Mouse (Mus musculus) heart, embryonic 10.5 days (tissue): ENCODE results near the gene Noxred1. TPM values are rescaled to one million over a fixed set of nuclear protein-coding genes. Genes with fewer than 3 reads are reported as not detected.
"Not testable (repeated sequence)": the region's sequence is repeated elsewhere in the genome, so short reads cannot be mapped to it uniquely, and the experiment has no call there.

ENCODE experiments used
- DNase-seq: peaks from one replicate; pipeline ENCODE4 v3.0.0-alpha.2; 2017; ENCODE audit warnings: low spot score
- H3K27ac ChIP-seq: fragments of 300-500 bp; sonication (generic); 2 replicates; pipeline ENCODE4 v1.5.1; 2016; ENCODE audit warnings: mild to moderate bottlenecking
- H3K27me3 ChIP-seq: fragments of 300-500 bp; sonication (generic); 2 replicates; pipeline ENCODE4 v1.6.1; 2016; ENCODE audit warnings: mild to moderate bottlenecking; ENCODE audit not compliant: poor library complexity, insufficient read depth, severe bottlenecking
- H3K36me3 ChIP-seq: fragments of 300-500 bp; sonication (generic); 2 replicates; pipeline ENCODE4 v1.6.1; 2016; ENCODE audit warnings: mild to moderate bottlenecking, moderate library complexity
- H3K4me1 ChIP-seq: fragments of 300-500 bp; sonication (generic); 2 replicates; pipeline ENCODE4 v1.6.1; 2016; ENCODE audit warnings: mild to moderate bottlenecking
- H3K4me3 ChIP-seq: fragments of 300-500 bp; sonication (generic); 2 replicates; pipeline ENCODE4 v1.5.1; 2016; ENCODE audit warnings: mild to moderate bottlenecking, moderate library complexity
- H3K9me3 ChIP-seq: fragments of 300-500 bp; sonication (generic); 2 replicates; pipeline ENCODE4 v1.6.1; 2016; ENCODE audit warnings: mild to moderate bottlenecking, moderate library complexity
- WGBS: fragments of 180-500 bp; shearing (Covaris S2); methylation state at CpG from one replicate; pipeline ENCODE4 v1.1.7; 2016; 5-methylcytosine and 5-hydroxymethylcytosine counted together
- polyA plus RNA-seq: library from polyadenylated mRNA; unstranded; fragments of >200 nt; fragmentation: Nextera tagmentation; extraction: Ambion mirVana; gene quantifications from 2 replicates; pipeline ENCODE4 v1.2.1, GENCODE M21; 2016

Gene Noxred1
- polyA plus RNA-seq, 1 experiment from 2014 or later = 0.80 TPM

DNA sequence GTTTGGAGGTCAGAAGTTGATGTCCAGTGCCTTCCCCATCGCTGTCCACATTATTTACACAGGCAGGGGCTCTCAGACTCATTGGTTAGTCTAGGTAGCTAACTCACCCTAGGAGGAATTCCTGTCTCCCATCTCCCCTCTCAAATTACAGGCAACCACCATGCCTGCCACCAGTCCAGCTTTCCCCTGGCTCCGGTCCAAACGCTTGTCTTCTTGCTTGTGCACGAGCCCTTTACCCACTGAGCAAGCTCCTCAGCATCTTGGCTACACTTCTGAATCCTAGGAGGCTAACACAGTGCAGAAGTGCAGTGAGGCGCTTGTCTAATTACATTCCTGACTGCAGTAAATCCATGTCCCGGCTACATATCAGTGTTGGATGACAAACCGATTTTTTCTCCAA is 19.2 kb downstream of the Noxred1 start:
- Histone ChIP-seq H3K4me1 (peaks cover 3% of the 10 kb centered on the region; the same call in 1 of the 2 replicates), H3K27me3 (no peaks in the 10 kb centered on the region), H3K4me3 (no peak overlapping the region), H3K36me3 (no peaks in the 10 kb centered on the region), H3K9me3 (no peaks in the 10 kb centered on the region), H3K27ac (no peak overlapping the region)
- WGBS = 74% methylated on average over 7 of the region's 7 CpGs
- no peak for DNase-seq

DNA sequence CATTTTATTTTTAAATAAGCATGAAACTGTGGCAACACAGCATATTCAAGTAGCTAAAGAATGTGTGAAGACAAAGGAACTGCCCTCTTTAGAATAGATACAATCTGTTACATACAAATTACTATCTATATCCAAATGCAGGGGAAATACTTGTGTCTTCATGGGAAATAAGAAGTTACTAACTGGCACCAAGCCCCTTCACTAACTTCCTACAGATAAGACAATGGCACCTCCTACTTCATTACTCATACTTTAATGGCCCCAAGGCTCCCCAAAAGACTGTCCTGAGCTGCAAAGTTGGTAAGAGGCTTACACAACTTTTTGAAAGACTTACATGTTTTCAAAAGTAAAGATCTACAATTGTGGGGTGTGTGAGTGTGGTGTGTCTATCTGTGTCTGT is 20.9 kb downstream of the Noxred1 start:
- H3K27me3 ChIP-seq = no peaks in the 10 kb centered on the region
- DNase-seq = no peak
- no peaks in the 10 kb centered on the region for H3K36me3 ChIP-seq
- H3K9me3 ChIP-seq = no peaks in the 10 kb centered on the region
- no peak overlapping the region for H3K27ac ChIP-seq
- H3K4me3 ChIP-seq = no peak overlapping the region
- peaks cover 3% of the 10 kb centered on the region; the same call in 1 of the 2 replicates for H3K4me1 ChIP-seq

DNA sequence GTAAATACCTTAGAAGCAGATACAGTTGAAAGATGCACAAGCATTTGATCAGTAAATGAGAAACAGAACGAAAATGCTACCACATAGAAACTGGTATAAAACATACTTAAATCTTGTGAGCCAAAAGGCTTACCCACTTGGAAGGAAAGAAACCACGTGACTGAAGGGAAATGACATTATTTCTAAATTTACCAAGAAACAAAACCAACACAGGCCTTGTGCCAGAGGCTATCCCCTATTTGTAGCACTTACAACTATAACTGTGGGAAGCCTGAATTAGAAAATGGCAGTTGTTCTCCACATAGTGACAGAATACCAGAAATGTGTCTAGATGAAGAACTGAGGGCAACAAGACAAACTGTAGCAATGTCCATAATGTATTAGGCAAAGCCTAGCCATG is 22.5 kb downstream of the Noxred1 start:
- Histone ChIP-seq H3K27ac (no peak overlapping the region), H3K27me3 (no peaks in the 10 kb centered on the region), H3K9me3 (no peaks in the 10 kb centered on the region), H3K36me3 (no peaks in the 10 kb centered on the region), H3K4me1 (peaks cover 3% of the 10 kb centered on the region; the same call in 1 of the 2 replicates), H3K4me3 (no peak overlapping the region)
- WGBS = 66% methylated on average over 2 of the region's 2 CpGs
- DNase-seq = no peak

DNA sequence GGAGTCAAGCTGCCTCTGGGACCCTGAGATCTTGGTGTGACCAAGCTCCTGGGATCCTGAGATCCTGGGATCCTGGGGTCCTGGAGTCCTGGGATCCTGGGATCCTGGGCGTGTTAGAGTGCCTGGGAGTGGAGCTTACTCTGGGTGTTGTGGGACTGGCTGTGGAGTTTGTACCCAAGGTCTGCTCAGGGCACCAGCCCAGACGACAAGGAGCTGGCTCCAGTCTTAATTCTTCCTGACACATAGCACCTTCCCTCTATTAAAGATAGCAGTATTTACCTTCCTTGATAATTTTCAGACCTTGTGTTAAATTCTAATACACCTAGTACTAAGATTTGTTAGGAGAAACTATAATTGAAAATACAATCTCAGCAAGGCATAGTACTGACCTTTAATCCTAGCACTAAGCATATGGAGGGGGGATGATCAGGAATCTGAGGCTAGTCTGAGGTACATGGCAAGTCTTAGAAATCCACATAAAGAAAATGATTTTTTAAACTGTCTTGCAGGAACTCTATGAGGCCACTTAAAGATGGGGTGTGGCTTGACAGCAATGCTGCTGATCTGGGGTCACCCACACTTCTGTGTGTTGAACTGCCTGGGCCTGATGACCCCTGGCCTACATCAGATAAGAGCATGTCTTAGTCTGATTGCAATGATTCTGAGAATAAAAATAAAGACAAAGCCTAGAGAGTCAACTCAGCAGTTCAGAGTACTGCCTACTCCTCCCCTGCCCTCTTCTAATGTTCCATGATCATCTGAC is 25.5 kb downstream of the Noxred1 start:
- Histone ChIP-seq H3K27me3 (no peaks in the 10 kb centered on the region), H3K27ac (no peak overlapping the region), H3K9me3 (no peaks in the 10 kb centered on the region), H3K4me1 (no peaks in the 10 kb centered on the region), H3K36me3 (no peaks in the 10 kb centered on the region), H3K4me3 (no peak overlapping the region)
- DNase-seq = no peak
- WGBS = 56% methylated on average over 2 of the region's 2 CpGs

DNA sequence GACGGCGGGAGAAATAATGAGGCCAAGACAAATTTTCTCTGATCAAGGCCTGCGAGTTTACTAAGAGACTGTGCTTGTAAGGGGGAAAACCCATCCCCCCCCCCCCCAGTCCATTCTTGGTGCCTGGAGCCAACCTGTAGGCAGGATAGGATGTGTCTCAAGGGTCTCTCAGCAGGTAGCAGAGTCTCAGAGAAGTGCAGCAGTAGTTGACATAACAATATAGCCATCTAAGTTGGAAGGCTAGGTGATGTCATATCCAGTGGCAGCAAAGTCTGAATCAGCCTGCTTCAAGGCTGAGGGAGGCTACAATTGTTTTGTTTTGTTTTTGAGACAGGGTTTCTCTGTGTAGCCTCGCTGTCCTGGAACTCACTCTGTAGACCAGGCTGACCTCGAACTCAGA is 32.7 kb downstream of the Noxred1 start:
- H3K4me1 ChIP-seq, DNase-seq, H3K4me3 ChIP-seq, H3K27ac ChIP-seq, H3K9me3 ChIP-seq, H3K27me3 ChIP-seq, H3K36me3 ChIP-seq: not testable (repeated sequence)
- WGBS = 84% methylated on average over 5 of the region's 5 CpGs

DNA sequence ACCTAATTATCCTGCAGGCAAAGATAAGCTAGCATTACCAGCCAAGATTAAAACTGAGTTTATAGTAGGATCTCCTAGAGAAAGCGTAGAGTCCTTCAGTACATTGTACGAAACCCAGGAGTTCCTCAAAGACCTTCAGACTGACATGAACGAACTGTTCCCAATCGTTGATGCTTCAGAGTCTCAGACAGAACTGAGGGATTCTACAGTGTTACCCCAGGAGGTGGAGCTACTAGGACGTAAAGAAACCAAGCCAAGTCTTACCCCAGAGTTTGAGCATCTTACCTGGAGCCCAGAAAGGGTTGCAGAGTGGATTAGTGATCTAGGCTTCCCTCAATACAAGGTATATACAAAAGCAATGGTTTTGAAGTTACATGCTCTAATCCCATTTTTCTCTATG is 36.8 kb downstream of the Noxred1 start:
- no peak overlapping the region for H3K4me3 ChIP-seq

DNA sequence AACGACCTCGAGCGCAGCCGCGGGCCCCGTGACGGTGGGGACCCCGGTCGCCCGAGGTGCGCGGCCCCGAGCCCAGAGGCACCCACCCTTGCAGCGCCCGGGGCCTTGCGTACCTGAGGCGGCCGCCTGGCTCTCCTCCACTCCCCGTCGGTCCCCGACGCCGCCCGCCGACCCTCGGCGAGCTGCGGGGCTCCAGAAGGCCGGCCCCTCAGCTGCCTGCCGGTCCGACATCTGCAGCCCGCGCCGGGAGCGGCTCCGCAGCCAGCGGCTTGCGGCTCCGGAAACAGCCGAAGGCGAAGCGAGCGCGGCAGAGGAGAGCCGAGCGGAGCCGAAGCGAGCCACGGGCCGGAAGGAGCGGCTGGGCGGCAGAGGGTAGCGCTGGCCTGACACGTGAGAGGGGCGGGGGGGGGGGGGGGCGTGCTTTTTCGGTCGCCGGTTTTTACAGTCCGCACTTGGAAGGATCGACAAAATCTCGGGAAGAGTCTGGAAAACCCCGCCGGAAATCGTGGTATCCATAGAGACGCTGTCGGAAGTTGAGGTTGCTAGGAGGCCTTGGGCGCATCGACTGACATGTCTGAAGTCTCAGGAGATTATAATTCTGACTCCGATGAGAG is 38.5 kb downstream of the Noxred1 start, which contains the start of gene Tmed8:
Gene Tmed8 (minus strand): TSS at position 482 of the 614 bp plus-strand sequence.
- peak within 1 kb of the TSS; percentile 91 for H3K27ac ChIP-seq
- H3K9me3 ChIP-seq = no peaks in the 10 kb centered on the region
- H3K36me3 ChIP-seq = no peaks in the 10 kb centered on the region
- H3K4me1 ChIP-seq = peaks cover 5% of the 10 kb centered on the region; the same call in 1 of the 2 replicates
- DNase-seq = peak; percentile 92
- under 1% methylated on average over 69 of the region's 70 CpGs for WGBS
- no peaks in the 10 kb centered on the region for H3K27me3 ChIP-seq
- H3K4me3 ChIP-seq = peak within 1 kb of the TSS; percentile 95

More for the DNA sequence above, 36.8 kb downstream of the Noxred1 start:
- no peak for DNase-seq
- H3K4me1 ChIP-seq = peaks cover 5% of the 10 kb centered on the region; the same call in 1 of the 2 replicates
- H3K27me3 ChIP-seq = no peaks in the 10 kb centered on the region
- no peaks in the 10 kb centered on the region for H3K36me3 ChIP-seq
- WGBS = 62% methylated on average over 5 of the region's 5 CpGs
- no peaks in the 10 kb centered on the region for H3K9me3 ChIP-seq
- H3K27ac ChIP-seq = no peak overlapping the region

DNA sequence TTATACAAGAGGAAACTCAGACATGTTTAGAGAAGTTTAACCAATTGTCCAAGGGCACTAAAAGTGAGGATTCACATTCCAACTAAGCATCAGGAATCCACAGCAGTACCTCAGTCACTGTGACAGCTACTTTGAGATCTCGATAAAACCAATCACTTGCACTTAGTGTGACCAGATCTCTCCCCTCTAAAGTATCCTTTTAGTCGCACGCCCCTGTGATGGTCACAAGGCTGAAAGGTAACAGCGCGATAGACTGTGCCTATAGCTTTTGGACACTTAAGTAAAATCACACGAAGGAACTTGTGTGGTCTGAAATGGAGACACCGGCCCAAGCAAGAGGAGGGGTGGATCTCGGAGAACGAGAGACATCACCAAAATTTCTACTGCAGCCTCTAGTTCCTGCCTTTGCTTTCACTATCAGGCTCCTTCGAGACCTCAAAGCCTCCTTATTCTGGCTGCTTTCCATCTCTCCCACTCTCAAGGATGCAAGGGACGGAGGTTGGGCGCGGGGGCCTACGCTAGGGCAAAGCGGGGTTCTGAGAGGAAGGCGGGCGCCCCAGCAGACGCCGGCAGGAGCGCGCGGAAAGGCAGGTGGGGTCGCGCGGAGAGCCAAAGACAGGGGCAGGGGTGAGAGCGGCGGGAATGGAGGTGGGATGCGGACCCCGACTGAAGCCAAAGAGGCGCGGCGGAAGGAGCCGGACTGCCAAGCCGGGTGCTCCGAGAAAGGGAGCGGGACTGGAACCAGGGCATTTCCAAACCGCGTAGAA is 39.1 kb downstream of the Noxred1 start, which contains the start of gene Samd15:
Gene Samd15 (plus strand): TSS at position 518 of the 767 bp plus-strand sequence.
- Histone ChIP-seq H3K36me3 (no peaks in the 10 kb centered on the region), H3K27ac (peak within 1 kb of the TSS; percentile 91), H3K27me3 (no peaks in the 10 kb centered on the region), H3K4me1 (peaks cover 5% of the 10 kb centered on the region; the same call in 1 of the 2 replicates), H3K9me3 (no peaks in the 10 kb centered on the region), H3K4me3 (peak within 1 kb of the TSS; percentile 95)
- under 1% methylated on average over 38 of the region's 38 CpGs for WGBS
- DNase-seq = no peak

DNA sequence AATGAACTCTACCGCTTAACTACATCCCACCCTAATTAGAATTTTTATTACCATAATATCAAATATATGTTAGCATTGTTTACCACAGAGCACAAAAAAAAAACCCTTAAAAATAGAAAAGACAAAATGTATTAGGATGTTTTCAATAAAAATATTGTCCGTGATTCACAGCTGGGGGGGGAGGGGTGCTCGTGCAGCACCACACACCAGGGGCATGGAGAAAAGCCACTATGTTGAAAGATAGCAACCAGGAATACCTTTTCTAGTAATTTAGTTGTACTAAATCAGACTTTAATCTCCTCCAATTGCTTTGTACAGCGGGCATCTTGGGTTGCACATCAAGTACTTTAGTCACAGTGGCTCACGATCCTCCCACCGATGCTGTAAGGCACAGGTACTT is 39.7 kb downstream of the Noxred1 start:
- 68% methylated on average over 6 of the region's 6 CpGs for WGBS
- H3K4me3 ChIP-seq = peak overlapping the region; percentile 95
- no peaks in the 10 kb centered on the region for H3K9me3 ChIP-seq
- peaks cover 5% of the 10 kb centered on the region; the same call in 1 of the 2 replicates for H3K4me1 ChIP-seq
- DNase-seq = no peak
- H3K27me3 ChIP-seq = no peaks in the 10 kb centered on the region
- H3K27ac ChIP-seq = no peak overlapping the region
- no peaks in the 10 kb centered on the region for H3K36me3 ChIP-seq

DNA sequence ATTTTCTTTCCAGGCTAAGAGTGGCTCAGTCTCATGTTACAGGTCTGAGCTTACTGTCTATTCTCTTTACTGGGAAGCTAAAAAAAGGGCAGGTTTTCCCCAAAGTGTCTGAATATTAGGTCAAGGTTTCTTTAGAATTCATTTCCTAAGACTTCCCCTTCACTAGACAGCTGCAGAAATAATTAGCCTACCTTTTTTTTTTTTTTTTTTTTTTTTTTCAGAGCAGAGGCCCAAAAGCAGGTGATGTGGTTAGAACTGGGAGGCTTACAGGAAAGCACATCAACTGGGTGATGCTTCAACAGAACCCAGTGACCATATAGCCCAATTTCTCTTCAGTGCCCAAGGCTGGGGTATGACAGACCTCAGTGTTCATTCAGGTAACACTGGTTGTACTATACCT is 42.2 kb downstream of the Noxred1 start:
- H3K4me3 ChIP-seq = no peak overlapping the region
- peaks cover 5% of the 10 kb centered on the region; the same call in 1 of the 2 replicates for H3K4me1 ChIP-seq
- no peak overlapping the region for H3K27ac ChIP-seq
- H3K36me3 ChIP-seq = no peaks in the 10 kb centered on the region
- H3K27me3 ChIP-seq = no peaks in the 10 kb centered on the region
- no peaks in the 10 kb centered on the region for H3K9me3 ChIP-seq
- no peak for DNase-seq

DNA sequence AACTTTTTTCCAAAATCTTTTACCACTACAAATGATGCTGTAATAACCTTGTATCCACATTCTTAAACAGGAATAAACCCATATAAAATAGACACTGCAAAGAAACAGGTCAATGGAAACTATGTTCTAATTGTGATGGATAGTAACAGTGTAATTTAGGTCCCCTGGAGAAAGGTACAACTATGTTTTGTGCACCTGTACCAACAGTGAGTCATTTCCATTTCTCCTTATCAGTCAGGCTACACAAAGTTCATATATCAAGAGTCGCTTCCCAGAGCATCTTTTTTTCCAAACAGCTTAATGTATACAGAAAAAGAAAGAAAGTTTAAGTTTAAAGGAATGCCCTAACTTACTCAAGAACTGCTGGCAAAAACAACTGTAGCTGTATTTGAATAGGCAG is 43.5 kb downstream of the Noxred1 start:
- WGBS = 73% methylated on average over 1 of the region's 1 CpGs
- no peaks in the 10 kb centered on the region for H3K36me3 ChIP-seq

DNA sequence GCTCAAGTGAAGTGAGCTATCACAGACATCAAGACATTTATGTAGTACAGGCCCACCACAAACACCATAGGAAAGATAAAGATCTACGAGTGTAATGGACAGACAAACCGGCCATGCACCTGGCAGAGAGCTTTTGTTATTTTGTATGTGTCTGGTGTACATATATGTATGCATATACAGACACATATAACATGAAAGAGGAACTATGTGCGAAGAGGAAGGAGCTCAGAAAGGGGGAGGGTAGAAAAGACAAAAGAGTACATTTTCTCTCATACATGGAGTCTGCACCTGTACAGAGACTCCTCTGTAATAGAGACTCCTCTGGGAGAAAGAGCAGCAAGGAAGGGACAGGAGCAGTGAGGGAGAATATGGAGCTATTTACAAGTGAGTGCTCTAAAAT is 45.5 kb downstream of the Noxred1 start:
- H3K27me3 ChIP-seq = no peaks in the 10 kb centered on the region
- no peaks in the 10 kb centered on the region for H3K9me3 ChIP-seq
- 79% methylated on average over 3 of the region's 3 CpGs for WGBS
- no peak for DNase-seq
- no peaks in the 10 kb centered on the region for H3K36me3 ChIP-seq
- no peaks in the 10 kb centered on the region for H3K4me1 ChIP-seq
- no peak overlapping the region for H3K27ac ChIP-seq
- H3K4me3 ChIP-seq = no peak overlapping the region

More for the DNA sequence above, 43.5 kb downstream of the Noxred1 start:
- Histone ChIP-seq H3K27ac (no peak overlapping the region), H3K9me3 (no peaks in the 10 kb centered on the region), H3K4me1 (peaks cover 5% of the 10 kb centered on the region; the same call in 1 of the 2 replicates), H3K27me3 (no peaks in the 10 kb centered on the region), H3K4me3 (no peak overlapping the region)
- no peak for DNase-seq

DNA sequence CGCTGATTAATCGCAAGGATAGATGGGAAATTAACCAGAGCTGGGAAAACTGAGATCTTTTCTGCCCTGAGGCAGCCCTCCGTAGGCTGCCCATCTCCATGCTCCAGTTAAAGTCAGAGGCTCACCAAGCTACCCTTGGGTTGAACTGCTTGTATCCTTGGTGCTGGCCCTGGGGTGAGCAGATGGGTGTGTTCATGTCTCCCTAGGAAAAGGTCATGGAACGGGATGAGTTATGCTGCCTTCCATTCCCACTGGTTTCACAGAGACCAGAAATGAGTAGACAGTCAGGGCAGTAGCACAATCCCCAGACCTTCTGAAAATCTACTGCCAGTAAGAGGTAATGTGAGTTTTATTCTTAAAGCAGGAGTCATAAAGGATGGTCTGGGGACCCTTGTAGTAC is 60.9 kb downstream of the Noxred1 start:
- H3K9me3 ChIP-seq = no peaks in the 10 kb centered on the region
- no peaks in the 10 kb centered on the region for H3K4me1 ChIP-seq
- no peak overlapping the region for H3K4me3 ChIP-seq
- DNase-seq = no peak
- H3K27me3 ChIP-seq = no peaks in the 10 kb centered on the region
- peaks cover 4% of the 10 kb centered on the region; the same call in 1 of the 2 replicates for H3K36me3 ChIP-seq
- H3K27ac ChIP-seq = no peak overlapping the region
- 91% methylated on average over 4 of the region's 4 CpGs for WGBS
